Mouse (Mus musculus) lung, embryonic 15.5 days (tissue): Measurements from ENCODE around the gene D17Wsu92e. TPM values are rescaled to one million over a fixed set of nuclear protein-coding genes. Genes with fewer than 3 reads are reported as not detected.
A peak's percentile ranks its signal among the peaks of the same experiment; 100 is the strongest.
"Not testable (repeated sequence)": the region's sequence is repeated elsewhere in the genome, so short reads cannot be mapped to it uniquely, and the experiment has no call there.

Experiments
- ATAC-seq: fragments of 200-750 bp; cut with Nextera tagmentation; 2 replicates; pipeline ENCODE4 v1.8.0; 2017; ENCODE audit warnings: moderate number of reproducible peaks, borderline replicate concordance; ENCODE audit not compliant: low FRiP score, low TSS enrichment; ENCODE audit errors: extremely low read depth
- H3K27ac ChIP-seq: fragments of 300-500 bp; sonication (generic); 2 replicates; pipeline ENCODE4 v1.5.1; 2015; ENCODE audit warnings: moderate library complexity, mild to moderate bottlenecking, inconsistent platforms
- H3K27me3 ChIP-seq: fragments of 300-500 bp; sonication (generic); 2 replicates; pipeline ENCODE4 v1.6.1; 2015; ENCODE audit warnings: inconsistent platforms
- H3K36me3 ChIP-seq: fragments of 300-500 bp; sonication (generic); 2 replicates; pipeline ENCODE4 v1.6.1; 2015; ENCODE audit warnings: inconsistent platforms
- H3K4me1 ChIP-seq: fragments of 300-500 bp; sonication (generic); 2 replicates; pipeline ENCODE4 v1.6.1; 2015; ENCODE audit warnings: inconsistent platforms
- H3K4me2 ChIP-seq: fragments of 300-500 bp; sonication (generic); 2 replicates; pipeline ENCODE4 v1.6.1; 2015; ENCODE audit warnings: inconsistent platforms, mild to moderate bottlenecking, moderate library complexity
- H3K4me3 ChIP-seq: fragments of 300-500 bp; sonication (generic); 2 replicates; pipeline ENCODE4 v1.5.1; 2015; ENCODE audit warnings: mild to moderate bottlenecking, inconsistent platforms
- H3K9ac ChIP-seq: fragments of 300-500 bp; sonication (generic); 2 replicates; pipeline ENCODE4 v1.6.1; 2015; ENCODE audit warnings: inconsistent platforms
- H3K9me3 ChIP-seq: fragments of 300-500 bp; sonication (generic); 2 replicates; pipeline ENCODE4 v1.6.1; 2016; ENCODE audit warnings: inconsistent platforms
- WGBS: fragments of 180-500 bp; shearing (Covaris S2); methylation state at CpG from one replicate; pipeline ENCODE4 v1.1.7; 2015; 5-methylcytosine and 5-hydroxymethylcytosine counted together
- polyA plus RNA-seq: library from polyadenylated mRNA; unstranded; fragments of >200 nt; fragmentation: Nextera tagmentation; extraction: Ambion mirVana; gene quantifications from 2 replicates; pipeline ENCODE4 v1.2.1, GENCODE M21; 2015

Gene D17Wsu92e
- polyA plus RNA-seq, 1 experiment from 2014 or later, result 16.8 TPM

- not testable (repeated sequence) for H3K9me3 ChIP-seq, H3K4me3 ChIP-seq, H3K36me3 ChIP-seq, H3K9ac ChIP-seq, ATAC-seq, H3K27me3 ChIP-seq, H3K27ac ChIP-seq, H3K4me1 ChIP-seq
- H3K4me2 ChIP-seq, result peak within 1 kb of the TSS; percentile 65; the same call in 1 of the 2 replicates
- WGBS, result 70% methylated on average over 4 of the region's 4 CpGs
These were observed 17.4 kb upstream of the D17Wsu92e start, which contains the start of gene Snrpc for GRCm38 (mm10) chr17:27837850-27838249. Gene Snrpc (plus strand): TSS chr17:27838150.

DNA sequence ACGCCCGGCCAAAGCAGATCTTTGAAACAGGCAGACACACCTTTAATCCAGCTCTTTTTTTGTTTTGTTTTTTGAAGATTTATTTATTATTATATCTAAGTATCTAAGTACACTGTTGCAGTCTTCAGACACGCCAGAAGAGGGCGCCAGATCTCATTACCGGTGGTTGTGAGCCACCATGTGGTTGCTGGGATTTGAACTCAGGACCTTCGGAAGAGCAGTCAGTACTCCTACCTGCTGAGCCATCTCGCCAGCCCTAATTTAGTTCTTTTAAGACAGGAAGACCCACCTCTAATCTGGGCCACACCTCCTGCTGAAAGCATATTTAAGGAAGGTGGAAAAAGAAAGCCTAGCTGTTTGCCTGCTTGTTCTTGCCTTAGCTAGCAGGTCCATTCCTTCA, 10.0 kb upstream of the D17Wsu92e start:
- 50% methylated on average over 7 of the region's 7 CpGs for WGBS
- no peak overlapping the region for H3K4me3 ChIP-seq
- no peak overlapping the region for H3K27ac ChIP-seq
- no peak for ATAC-seq
- no peak overlapping the region for H3K9ac ChIP-seq
- H3K27me3 ChIP-seq, result 0 out of 2 replicates have a peak, but pooled peaks cover 6% of the 10 kb centered on the region
- no peaks in the 10 kb centered on the region for H3K36me3 ChIP-seq
- H3K9me3 ChIP-seq, result no peaks in the 10 kb centered on the region
- H3K4me1 ChIP-seq, result peaks cover 14% of the 10 kb centered on the region; the same call in 1 of the 2 replicates
- H3K4me2 ChIP-seq, result no peak overlapping the region

- no peaks in the 10 kb centered on the region for H3K9me3 ChIP-seq
- H3K36me3 ChIP-seq, result no peaks in the 10 kb centered on the region
- ATAC-seq, result no peak
- 0 out of 2 replicates have a peak, but pooled peaks cover 6% of the 10 kb centered on the region for H3K27me3 ChIP-seq
- H3K9ac ChIP-seq, result no peak overlapping the region
- H3K4me1 ChIP-seq, result peaks cover 15% of the 10 kb centered on the region; the same call in 1 of the 2 replicates
- WGBS, result 43% methylated on average over 6 of the region's 6 CpGs
- peak overlapping the region; percentile 63; the same call in 1 of the 2 replicates for H3K4me2 ChIP-seq
- 0 out of 2 replicates have a peak overlapping the region, but pooled peaks have one; percentile 50 for H3K27ac ChIP-seq
- H3K4me3 ChIP-seq, result no peak overlapping the region
These were observed 7.1 kb upstream of the D17Wsu92e start for GRCm38 (mm10) chr17:27827511-27827910.

GRCm38 (mm10) chr17:27826908-27827383, 6.5 kb upstream of the D17Wsu92e start:
- H3K4me2 ChIP-seq, result peak overlapping the region; percentile 63
- WGBS, result 2% methylated on average over 8 of the region's 9 CpGs
- ATAC-seq, result peak; percentile 73; the same call in 1 of the 2 replicates
- H3K4me1 ChIP-seq, result peaks cover 15% of the 10 kb centered on the region; the same call in 1 of the 2 replicates
- peak overlapping the region; percentile 43 for H3K4me3 ChIP-seq
- H3K36me3 ChIP-seq, result no peaks in the 10 kb centered on the region
- 0 out of 2 replicates have a peak, but pooled peaks cover 6% of the 10 kb centered on the region for H3K27me3 ChIP-seq
- no peaks in the 10 kb centered on the region for H3K9me3 ChIP-seq
- H3K27ac ChIP-seq, result peak overlapping the region; percentile 84
- H3K9ac ChIP-seq, result peak overlapping the region; percentile 42; the same call in 1 of the 2 replicates

DNA sequence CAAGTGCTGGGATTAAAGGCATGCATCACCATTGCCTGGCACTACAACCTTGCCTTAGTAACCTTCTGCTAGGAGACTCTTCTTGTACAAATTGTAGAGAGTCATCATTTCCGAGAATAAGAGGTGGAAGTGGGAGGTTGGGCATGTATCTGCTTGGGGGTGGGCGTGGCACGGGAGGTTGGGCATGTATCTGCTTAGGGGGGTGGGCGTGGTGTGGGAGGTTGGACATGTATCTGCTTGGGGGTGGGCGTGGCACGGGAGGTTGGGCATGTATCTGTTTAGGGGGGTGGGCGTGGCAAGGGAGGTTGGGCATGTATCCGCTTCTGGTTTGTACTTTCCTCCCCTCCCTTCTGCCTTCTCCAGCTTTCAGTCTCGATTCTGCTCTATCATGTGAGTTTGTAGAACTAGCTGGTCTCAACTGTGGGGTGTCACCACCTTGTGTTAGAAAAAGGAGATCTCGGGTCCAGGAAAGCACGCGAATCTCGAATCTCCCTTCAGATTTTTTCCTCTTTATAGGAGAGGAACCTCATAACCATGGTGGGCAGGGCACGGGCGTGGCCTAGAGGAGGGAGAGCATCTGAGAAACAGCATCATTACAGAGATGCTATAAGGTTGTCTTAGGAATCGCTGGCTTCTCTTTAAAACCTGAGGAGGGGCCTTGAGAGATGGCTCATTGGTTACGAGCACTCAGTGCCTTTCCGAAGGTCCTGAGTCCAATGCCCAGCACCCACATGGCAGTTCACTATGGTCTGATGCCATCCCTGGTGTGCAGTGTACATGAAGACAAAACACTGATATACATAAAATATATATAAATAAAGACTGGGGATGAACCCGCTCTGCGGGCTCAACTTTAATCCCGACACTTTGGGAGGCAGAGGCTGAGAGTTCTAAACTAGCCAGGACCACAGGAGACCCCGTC, 5.8 kb upstream of the D17Wsu92e start:
- Histone ChIP-seq H3K4me1 (peaks cover 19% of the 10 kb centered on the region), H3K9me3 (no peaks in the 10 kb centered on the region), H3K27ac (peak overlapping the region; percentile 84), H3K9ac (peak overlapping the region; percentile 42), H3K4me3 (peak overlapping the region; percentile 43), H3K36me3 (no peaks in the 10 kb centered on the region), H3K27me3 (0 out of 2 replicates have a peak, but pooled peaks cover 6% of the 10 kb centered on the region), H3K4me2 (peak overlapping the region; percentile 63)
- WGBS, result 2% methylated on average over 21 of the region's 22 CpGs
- peak; percentile 79 for ATAC-seq

- H3K9ac ChIP-seq, result no peak overlapping the region
- 0 out of 2 replicates have a peak, but pooled peaks cover 6% of the 10 kb centered on the region for H3K27me3 ChIP-seq
- peaks cover 23% of the 10 kb centered on the region for H3K4me1 ChIP-seq
- H3K9me3 ChIP-seq, result no peaks in the 10 kb centered on the region
- 19% methylated on average over 3 of the region's 3 CpGs for WGBS
- H3K4me3 ChIP-seq, result peak overlapping the region; percentile 43
- H3K27ac ChIP-seq, result 0 out of 2 replicates have a peak overlapping the region, but pooled peaks have one; percentile 22
- no peak for ATAC-seq
- H3K4me2 ChIP-seq, result peak overlapping the region; percentile 63
- H3K36me3 ChIP-seq, result no peaks in the 10 kb centered on the region
These were observed 5.1 kb upstream of the D17Wsu92e start for GRCm38 (mm10) chr17:27825539-27825938.

DNA sequence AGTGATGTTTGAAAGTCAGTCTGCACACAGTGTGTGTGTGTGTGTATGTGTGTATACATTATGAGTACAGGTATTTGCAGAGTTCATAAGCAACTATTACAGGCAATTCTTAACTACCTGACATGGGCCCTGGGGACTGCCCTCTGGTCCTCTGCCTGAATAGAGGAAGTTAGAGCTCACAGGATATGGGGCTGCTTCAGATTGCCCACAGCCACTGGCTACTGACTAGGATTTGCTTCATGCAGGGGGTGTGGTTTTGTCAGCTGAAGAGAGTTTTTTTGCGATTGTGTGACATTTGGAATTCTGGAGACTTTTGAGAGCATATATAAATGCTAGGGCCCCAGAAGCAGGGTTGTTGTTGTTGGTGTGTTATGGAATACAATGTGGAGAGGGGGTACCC, 4.5 kb upstream of the D17Wsu92e start:
- H3K27ac ChIP-seq, result no peak overlapping the region
- 54% methylated on average over 1 of the region's 1 CpGs for WGBS
- no peak for ATAC-seq

GRCm38 (mm10) chr17:27823142-27823905, 2.9 kb upstream of the D17Wsu92e start:
- WGBS, result 69% methylated on average over 9 of the region's 9 CpGs
- Histone ChIP-seq H3K27ac (no peak overlapping the region), H3K4me2 (no peak overlapping the region), H3K9ac (no peak overlapping the region), H3K4me3 (no peak overlapping the region), H3K27me3 (no peaks in the 10 kb centered on the region), H3K4me1 (peaks cover 33% of the 10 kb centered on the region), H3K36me3 (no peaks in the 10 kb centered on the region), H3K9me3 (no peaks in the 10 kb centered on the region)
- ATAC-seq, result no peak

More for the DNA sequence above, 4.5 kb upstream of the D17Wsu92e start:
- Histone ChIP-seq H3K9ac (no peak overlapping the region), H3K9me3 (no peaks in the 10 kb centered on the region), H3K36me3 (no peaks in the 10 kb centered on the region), H3K4me3 (no peak overlapping the region), H3K4me2 (no peak overlapping the region), H3K27me3 (0 out of 2 replicates have a peak, but pooled peaks cover 6% of the 10 kb centered on the region), H3K4me1 (peaks cover 23% of the 10 kb centered on the region)

DNA sequence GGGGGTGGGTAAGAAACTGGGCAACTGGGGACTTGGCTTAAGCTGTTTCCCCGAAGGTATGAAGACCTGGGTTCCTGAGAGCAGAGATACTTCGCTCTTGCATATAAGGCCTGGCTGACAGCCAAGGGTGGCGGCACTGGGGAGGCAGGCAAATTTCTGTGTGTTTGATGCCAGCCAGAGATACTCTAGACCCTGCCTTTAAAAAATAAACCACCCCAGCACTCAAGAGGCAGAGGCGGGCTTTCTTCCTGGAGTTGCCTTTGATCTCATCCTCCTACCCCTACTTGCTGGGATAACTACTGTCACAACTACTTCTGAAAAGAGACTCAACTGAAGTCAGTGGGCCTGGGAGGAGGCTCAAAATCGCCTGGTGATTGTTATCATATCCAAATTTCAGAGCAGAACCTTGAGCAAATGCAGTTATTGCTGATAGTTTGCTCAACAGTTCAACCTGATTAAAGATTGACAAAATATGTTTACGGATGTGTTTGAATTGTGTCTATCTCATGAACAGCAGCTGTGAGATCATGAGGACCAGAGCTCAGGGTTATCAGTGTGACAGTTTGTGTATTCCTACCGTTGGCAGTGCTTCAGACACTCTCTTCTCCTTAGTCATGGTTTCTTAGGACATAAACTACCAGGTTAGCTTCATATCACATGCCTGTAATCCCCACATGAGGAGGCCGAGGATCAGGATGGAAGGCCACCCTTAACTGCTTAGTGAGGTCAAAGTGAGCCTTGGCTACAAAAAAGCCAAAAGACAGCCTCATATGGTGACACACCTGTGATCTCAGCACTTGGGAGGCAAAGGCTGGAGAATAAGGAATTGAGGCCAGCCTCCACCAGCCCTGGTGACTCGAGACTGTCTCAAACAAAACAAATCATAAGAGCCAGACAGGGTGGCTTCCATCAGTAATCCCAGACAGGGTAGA, 1.2 kb upstream of the D17Wsu92e start:
- H3K4me2 ChIP-seq, result peak overlapping the region; percentile 80
- H3K9ac ChIP-seq, result peak overlapping the region; percentile 69; the same call in 1 of the 2 replicates
- H3K9me3 ChIP-seq, result no peaks in the 10 kb centered on the region
- peak overlapping the region; percentile 89 for H3K4me3 ChIP-seq
- ATAC-seq, result no peak
- H3K27ac ChIP-seq, result peak overlapping the region; percentile 79
- no peaks in the 10 kb centered on the region for H3K27me3 ChIP-seq
- no peaks in the 10 kb centered on the region for H3K36me3 ChIP-seq
- H3K4me1 ChIP-seq, result peaks cover 37% of the 10 kb centered on the region
- 52% methylated on average over 9 of the region's 9 CpGs for WGBS

DNA sequence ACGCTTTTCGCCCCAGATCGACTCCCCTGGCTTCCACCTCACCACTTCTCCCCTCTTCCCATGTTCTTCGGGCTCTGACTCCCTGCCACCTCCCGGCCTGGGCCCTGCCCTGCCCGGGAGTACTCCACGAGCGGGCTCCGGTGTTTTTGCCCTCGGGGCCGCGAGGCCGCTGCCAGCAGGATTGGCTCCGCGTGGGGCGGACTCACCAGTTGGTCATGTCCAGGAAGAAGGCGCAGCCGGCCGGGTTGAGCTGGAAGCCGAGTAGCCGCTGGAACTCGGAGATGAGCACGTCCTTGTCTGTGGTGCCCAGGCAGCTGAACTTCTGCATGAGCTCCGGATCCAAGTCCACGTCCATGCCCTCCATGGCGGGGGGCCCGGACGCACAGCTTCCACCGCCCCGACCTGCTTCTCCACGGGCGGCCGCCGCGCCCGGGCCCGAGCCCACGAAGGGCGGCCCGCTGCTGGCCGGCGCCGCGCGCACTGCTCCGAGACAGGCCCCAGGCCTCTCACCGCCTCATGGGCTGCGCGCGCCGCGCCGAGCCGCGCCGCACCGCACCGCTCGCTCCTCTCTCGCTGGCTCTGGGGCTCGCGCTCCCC, 379 bp downstream of the D17Wsu92e start:
- under 1% methylated on average over 46 of the region's 62 CpGs for WGBS
- Histone ChIP-seq H3K27ac (peak overlapping the region; percentile 83), H3K9ac (peak overlapping the region; percentile 81), H3K36me3 (no peaks in the 10 kb centered on the region), H3K4me3 (peak overlapping the region; percentile 89), H3K4me2 (peak overlapping the region; percentile 80), H3K27me3 (no peaks in the 10 kb centered on the region), H3K9me3 (no peaks in the 10 kb centered on the region), H3K4me1 (peaks cover 24% of the 10 kb centered on the region)
- ATAC-seq, result peak; percentile 81
